ENCODE assay signal across 7 mouse cellular contexts in the genomic region with DNA sequence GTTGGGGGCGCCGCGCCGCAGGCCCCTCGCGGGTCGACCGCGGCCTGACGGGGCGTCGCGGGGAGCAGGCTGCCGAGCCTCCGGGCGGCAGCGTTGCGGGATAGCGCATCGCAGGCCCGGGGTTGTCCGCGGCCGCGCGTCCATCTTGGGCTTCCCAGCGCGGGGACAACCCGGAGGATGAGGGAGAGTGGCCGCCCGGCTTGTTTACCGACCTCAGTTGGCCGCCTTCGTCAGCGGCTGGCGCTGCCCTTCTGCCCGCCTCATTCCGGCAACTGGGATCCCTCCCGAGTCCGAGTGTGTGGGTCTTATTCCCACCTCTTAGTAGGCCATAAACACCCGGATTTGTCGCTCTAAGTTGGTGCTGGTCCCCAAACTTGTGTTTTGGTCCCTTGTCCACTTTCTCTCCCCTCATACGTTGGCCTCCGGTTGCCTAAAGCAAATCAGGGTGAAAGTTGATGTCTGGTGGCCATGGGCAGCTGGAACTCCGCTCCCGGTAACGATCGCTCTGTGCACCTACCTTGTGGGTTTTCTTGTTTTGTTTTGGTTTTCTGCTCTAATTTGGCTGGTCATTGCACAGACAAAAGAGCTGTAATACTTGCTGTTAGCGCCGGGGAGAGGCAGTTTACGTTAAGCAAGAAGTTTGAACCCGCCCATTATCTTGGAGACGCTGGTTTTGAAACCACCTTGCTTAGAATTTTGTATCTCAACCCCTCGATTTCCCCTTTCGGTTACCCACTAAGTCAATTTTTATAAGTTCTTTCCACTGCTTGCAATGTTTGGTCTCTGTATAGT. TPM values are rescaled to one million over a fixed set of nuclear protein-coding genes. Genes with fewer than 3 reads are reported as not detected.
A peak's percentile ranks its signal among the peaks of the same experiment; 100 is the strongest.
DNase-seq lines count a peak whose midpoint lies in the region; ATAC-seq lines count a peak whose summit lies in the region.

No protein-coding gene starts in this region.

- DNase-seq in R1 (ENCODE audit: low read depth, low spot score): peak; percentile 58
- DNase-seq in cerebellum, adult 9-10 months: peak; percentile 60
- peak; percentile 30 to 33 for DNase-seq in frontal cortex, postnatal 36 days (ENCODE audit: low spot score in 2 of 2)
- DNase-seq in left cerebral cortex, postnatal 14 days (ENCODE audit: low spot score in 2 of 2): peak; percentile 19 to 20
- peak; percentile 48 to 55 for DNase-seq in right cerebral cortex, postnatal 10 days (ENCODE audit: low spot score in 2 of 2)

- under 1% methylated on average over 43 of the region's 55 CpGs for WGBS in hindbrain, embryonic 12.5 days

- H3K27ac ChIP-seq in hindbrain, embryonic 12.5 days: peak overlapping the region; percentile 98

- no peaks in the 10 kb centered on the region for H3K36me3 ChIP-seq in hindbrain, embryonic 12.5 days

- no peak for ATAC-seq in hindbrain, embryonic 12.5 days (ENCODE audit: low FRiP score)
- peak; percentile 38 for ATAC-seq in megakaryocyte progenitor cell, adult 5-6 weeks (replicated peaks; ENCODE audit: poor library complexity)

- H3K4me1 ChIP-seq in hindbrain, embryonic 12.5 days: peaks cover 12% of the 10 kb centered on the region

- intact Hi-C loops in left cerebral cortex, postnatal 14 days (cut with DNase I): no loop called here

- no peaks in the 10 kb centered on the region for H3K9me3 ChIP-seq in hindbrain, embryonic 12.5 days (replicated peaks)

- H3K27me3 ChIP-seq in hindbrain, embryonic 12.5 days: no peaks in the 10 kb centered on the region

- peak overlapping the region; percentile 72 for H3K4me2 ChIP-seq in hindbrain, embryonic 12.5 days (replicated peaks)

- peak overlapping the region; percentile 91 for H3K9ac ChIP-seq in hindbrain, embryonic 12.5 days

- H3K4me3 ChIP-seq in hindbrain, embryonic 12.5 days: peak overlapping the region; percentile 83

RNA-seq across cellular contexts. Expression of a gene that starts 0.8 kb away (rescaled TPM):
- 20.0 and 23.0 TPM in 2 replicates for polyA plus RNA-seq in hindbrain, embryonic 12.5 days (2016; fragmentation: Nextera tagmentation; extraction: Ambion mirVana)
- 10 to 100 TPM; 34.7 to 34.9 TPM for total RNA-seq in left cerebral cortex, postnatal 14 days (2021)
- total RNA-seq in megakaryocyte progenitor cell, adult 5-6 weeks (2015): 30.2 and 33.2 TPM in 2 replicates
- total RNA-seq in megakaryocyte progenitor cell, adult 5-6 weeks (2017): 54.6 and 61.9 TPM in 2 replicates
